Mouse (Mus musculus): ENCODE results near the gene Zfp219.

- no peak for TF ChIP-seq E2F4 (IDR thresholded peaks at IDR 0.05; ENCODE audit: insufficient read depth)
- no peak for TF ChIP-seq POLR2A (IDR thresholded peaks at IDR 0.05; ENCODE audit: insufficient read length, low read depth)
- no peak for TF ChIP-seq TCF12 (IDR thresholded peaks at IDR 0.05; ENCODE audit: insufficient read depth, poor library complexity, severe bottlenecking)
- TF ChIP-seq USF1 (IDR thresholded peaks at IDR 0.05; ENCODE audit: low read depth): no peak
- TF ChIP-seq MAX (IDR thresholded peaks at IDR 0.05; ENCODE audit: low read depth): no peak
- TF ChIP-seq SRF (IDR thresholded peaks at IDR 0.05; ENCODE audit: control insufficient read depth, insufficient read length, low read depth): no peak
- TF ChIP-seq CEBPB (IDR thresholded peaks at IDR 0.05; ENCODE audit: insufficient read depth, poor library complexity, severe bottlenecking): no peak
- no peak for TF ChIP-seq TCF3 (IDR thresholded peaks at IDR 0.05; ENCODE audit: insufficient read length, low read depth)
- TF ChIP-seq MYOG (IDR thresholded peaks at IDR 0.05; ENCODE audit: control insufficient read depth in 1 of 3, insufficient read depth in 1 of 3, insufficient read length in 2 of 3, low read depth in 2 of 3): no peak
- no peak for TF ChIP-seq POLR2AphosphoS2 (IDR thresholded peaks at IDR 0.05; ENCODE audit: insufficient read length, low read depth)
- TF ChIP-seq REST (IDR thresholded peaks at IDR 0.05; ENCODE audit: insufficient read depth, insufficient read length): no peak
Observed at GRCm38 (mm10) chr14:52059982-52060381, 39.4 kb upstream of the Zfp219 start.
